Mouse (Mus musculus) monocyte, adult 2 months (primary cell): ENCODE measurements at regions not wholly inside any gene's neighbourhood (a gene's known extent, or its start where the extent isn't known, plus 50 kb on each side); places are given as distances from the start of the nearest gene placed in this dataset.

Experiments used
- DNase-seq, 2 experiments: peaks; one replicate each; pipeline ENCODE4 v3.0.0; 2022; ENCODE audit warnings: low spot score in 2 of 2, low read depth in 1 of 2

DNA sequence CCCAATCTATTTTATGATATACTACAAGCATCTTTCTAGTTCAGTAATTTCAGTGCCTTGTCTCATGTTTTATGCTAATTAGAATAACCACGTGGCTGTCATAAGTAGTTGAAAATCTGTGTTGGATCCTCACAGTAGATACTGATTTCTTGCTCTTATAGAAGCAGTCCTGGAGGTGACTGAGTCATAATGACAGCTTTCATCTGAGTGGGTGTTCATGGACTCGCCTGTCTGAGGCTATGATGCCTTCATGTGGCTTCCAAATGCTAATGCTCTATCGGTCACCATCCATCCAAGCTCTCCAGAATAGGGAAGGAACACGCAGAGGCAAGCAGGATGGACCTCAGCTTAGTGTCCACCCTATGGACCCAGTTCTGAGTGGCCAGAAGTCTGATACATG is 396.6 kb upstream of the Slc30a5 start:
- DNase-seq, result no peak

DNA sequence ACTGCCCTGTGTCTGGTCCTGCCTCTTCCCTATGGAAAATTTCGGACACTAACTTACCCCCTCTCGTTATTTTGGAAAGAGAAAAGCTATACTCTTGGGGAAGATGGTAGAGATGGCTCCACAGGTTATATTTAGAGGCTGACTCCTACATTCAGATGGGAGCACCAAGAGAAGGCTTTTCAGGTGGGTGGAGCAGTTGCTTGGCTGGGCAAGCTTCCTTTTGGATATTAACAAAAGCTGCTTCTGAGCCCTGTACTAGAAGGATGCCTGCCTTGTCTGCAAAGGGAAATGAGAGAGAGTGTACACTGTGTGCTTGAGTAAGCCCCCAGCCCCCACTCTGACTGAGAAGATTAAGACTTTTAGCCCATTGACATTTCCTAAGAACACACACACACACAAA is 392.1 kb upstream of the Slc30a5 start:
- DNase-seq, result no peak

- DNase-seq, result no peak
These were observed 388.3 kb upstream of the Slc30a5 start for GRCm38 (mm10) chr13:101221331-101222043.

- no peak for DNase-seq
These were observed 386.3 kb upstream of the Slc30a5 start for GRCm38 (mm10) chr13:101219568-101219967.

- DNase-seq, result no peak
These were observed 383.8 kb upstream of the Slc30a5 start for GRCm38 (mm10) chr13:101216897-101217480.

DNA sequence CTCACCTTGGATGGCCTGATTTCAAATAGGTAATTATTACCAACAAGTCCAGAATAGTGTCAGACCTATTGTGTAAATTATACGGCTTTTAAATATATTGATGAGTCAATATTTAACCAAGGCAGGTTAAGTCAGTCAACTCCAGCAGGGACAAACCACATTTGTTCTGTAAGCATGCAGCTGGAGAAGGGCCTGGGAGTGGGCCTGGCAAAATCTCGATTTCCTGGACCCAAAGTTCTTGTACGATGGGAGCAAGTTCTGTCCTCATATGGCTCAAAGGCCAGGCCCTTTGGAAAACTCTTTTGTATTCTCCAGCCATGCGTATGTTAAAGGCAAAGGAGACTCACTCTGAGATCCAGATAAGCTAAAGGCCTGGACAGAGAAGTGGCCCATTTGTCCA is 383.2 kb upstream of the Slc30a5 start:
- DNase-seq, result no peak

- no peak for DNase-seq
These were observed 382.6 kb upstream of the Slc30a5 start for GRCm38 (mm10) chr13:101215792-101216221.

GRCm38 (mm10) chr13:101215131-101215641 is 382.0 kb upstream of the Slc30a5 start:
- no peak for DNase-seq

DNA sequence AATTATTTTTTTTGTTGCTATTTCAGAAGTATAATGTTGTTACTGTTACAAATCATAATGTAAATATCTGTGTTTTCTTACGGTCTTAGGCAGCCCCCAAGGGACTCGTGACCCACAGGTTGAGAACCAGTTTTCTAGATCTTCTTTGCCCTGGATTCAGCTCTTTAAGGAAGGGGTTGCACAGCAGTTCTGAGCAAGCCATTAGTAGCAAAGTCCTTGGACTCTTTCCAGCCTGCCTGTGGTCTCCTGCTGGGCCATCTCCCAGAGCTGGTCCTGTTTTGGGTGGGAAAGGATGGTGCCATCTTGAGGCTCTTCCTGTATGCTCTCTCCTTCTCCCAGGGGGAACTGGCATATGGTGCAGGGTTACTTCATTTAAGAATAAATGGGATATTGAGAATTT is 380.9 kb upstream of the Slc30a5 start:
- DNase-seq, result no peak

DNA sequence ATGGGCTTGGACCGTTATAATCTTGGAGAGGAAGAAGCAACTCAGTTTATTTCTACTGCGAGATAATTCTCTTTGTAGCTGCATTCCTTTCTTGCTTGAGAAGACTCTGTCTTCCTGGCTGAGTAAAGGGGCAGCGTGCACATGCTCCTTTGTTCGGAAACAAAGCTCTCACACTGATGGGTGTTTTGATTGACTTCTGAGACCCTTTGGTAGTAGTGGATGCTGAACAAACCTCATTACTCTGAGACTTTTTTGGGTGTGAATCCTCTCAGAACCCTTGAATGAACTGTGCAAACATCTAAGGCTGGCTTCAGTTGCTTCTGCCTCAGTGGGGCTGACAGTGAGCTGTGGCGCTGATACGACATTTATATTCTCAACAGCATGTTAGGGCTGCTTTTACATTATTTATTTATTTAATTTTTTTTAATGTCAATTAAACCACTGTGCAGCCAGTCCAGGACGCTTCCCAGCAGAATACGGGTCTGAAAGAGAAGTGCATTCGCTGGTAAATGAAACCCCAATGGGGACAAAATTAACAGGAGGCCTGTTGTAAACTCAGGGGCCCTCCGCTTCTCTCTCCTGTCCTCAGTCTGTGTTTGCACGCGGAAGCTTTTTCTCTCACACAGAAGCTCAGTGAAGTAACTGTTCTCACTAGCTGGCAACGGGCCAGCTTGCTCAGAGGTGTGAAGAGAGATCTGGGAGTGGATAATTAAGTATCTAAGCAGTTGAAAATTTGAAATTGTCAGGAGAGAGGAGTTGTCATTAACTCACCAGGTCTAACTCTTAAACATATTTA is 380.1 kb upstream of the Slc30a5 start:
- no peak for DNase-seq

DNA sequence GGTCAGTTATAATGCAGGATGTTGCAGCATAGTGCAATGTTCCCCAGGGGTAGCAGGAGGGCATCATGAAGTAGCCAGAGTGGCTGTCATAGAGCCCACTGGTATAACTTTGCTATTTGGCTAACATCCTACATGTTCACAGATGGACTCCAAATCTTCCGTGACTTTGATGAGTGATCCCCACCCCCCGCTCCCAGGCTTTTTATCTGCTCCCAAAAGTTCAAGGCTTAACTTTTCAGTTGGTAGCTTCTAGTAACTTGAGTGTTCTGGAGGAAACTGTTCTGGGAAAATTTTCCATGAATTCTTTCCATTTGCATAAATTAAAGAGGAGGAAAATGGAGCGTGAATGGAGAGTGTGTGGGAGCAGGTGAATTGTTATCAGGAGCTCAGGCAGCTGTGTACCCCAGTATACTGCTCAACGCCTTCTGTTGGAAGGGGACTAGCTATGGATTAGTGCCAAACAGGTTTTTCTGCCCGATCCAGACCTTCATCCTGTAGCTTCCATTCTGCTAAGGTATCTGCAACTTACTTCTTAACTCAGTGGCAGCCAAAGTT is 379.2 kb upstream of the Slc30a5 start:
- no peak for DNase-seq

DNA sequence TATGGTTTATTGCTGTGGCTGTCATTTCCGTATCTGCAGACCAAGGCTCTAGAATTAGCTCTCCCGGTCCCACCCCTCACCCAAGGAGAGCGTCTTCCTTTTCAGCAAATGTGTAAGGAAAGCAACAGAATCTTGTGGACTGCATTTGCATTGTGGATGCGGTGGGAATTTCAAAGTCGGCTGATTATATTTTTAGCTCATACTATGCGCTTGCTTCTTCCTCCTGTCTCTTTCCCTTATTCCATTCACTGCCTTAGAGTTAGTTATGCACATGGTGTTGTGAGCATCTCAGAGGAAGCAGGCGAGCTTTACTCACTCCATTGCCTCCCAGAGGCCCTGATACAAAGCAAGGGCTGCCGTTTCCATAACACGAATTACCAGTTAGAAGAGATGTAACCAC is 375.6 kb upstream of the Slc30a5 start:
- DNase-seq, result no peak

- DNase-seq, result no peak
These were observed 370.2 kb upstream of the Slc30a5 start for GRCm38 (mm10) chr13:101203463-101203862.

- no peak for DNase-seq
These were observed 369.5 kb upstream of the Slc30a5 start for GRCm38 (mm10) chr13:101202565-101203313.

DNA sequence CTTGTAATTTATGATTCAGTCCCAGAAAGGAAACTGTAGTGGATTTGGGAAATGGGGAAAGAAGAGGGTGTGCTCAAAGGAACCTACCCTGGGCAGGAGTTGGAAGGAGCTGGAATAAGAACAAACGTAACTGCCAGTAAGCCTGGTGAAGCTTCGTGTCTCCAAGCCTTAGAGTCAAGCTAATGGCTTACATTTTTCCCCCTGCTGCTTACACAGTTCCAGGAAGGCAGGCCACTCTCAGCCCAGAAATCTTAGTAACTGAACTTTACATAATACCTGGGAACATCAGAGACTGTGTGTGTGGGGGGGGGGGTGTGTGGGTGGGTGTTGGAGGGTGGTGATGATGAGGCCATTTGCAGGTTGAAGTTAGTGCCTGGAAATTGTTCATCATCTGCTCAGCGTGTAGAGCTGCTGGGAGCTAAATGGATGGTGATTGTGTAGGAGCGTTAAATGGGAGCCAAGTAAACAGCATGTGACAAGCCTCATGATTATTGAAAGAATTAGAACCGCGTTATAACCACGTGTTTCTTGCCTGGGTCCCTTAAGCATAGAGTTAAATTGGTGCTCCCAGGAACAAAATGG is 357.1 kb upstream of the Slc30a5 start:
- no peak for DNase-seq

DNA sequence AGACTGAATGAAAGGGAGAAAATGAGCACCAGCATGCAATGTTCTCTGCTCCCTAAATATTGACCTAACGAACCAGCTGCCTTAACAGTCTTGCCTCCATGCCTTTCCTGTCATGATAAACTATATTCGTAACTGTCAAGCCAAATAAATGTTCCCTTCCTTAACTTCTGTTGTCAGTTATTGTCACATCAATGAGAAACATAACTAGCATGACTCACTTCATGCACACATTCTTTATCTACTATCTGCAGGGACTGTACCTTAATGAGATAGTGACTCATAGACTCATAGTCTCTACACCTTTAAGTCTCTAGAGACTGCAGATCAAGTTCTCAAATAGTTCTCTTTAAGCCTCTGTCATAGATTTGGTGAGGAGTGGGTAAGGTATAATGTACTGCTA is 349.2 kb upstream of the Slc30a5 start:
- no peak for DNase-seq

DNA sequence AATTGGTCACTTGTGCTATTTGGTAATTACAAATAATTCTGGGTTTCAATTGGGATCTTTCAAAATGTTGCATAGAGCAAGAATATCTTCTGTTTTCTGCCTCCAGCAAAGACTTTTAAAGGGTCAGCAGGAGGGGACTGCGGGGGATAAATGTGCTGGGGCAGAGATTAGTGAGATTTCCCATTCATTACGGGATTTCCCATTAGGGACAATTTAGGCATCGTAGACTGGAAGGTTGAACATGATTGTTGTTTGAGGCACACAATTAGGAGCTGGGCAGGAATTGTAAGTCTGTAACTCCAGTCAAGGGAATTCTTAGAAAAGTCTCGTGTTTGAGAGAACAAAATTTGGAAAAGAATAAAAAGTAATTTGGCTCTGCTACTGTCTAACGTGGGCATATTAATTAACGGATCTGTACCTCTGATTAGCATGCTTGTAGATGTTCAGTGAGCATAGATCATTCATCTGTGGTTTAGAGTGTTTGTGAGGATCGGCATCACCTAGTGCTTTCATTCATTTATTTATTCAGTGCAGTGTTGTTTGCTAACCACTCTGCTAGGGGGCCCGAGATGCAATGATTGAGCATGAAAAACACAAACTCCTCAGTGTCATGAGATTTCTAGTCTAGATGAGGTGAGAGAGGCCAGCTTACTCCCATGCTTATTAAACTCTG is 341.9 kb upstream of the Slc30a5 start:
- no peak for DNase-seq

GRCm38 (mm10) chr13:101161768-101162167 is 328.5 kb upstream of the Slc30a5 start:
- DNase-seq, result no peak

DNA sequence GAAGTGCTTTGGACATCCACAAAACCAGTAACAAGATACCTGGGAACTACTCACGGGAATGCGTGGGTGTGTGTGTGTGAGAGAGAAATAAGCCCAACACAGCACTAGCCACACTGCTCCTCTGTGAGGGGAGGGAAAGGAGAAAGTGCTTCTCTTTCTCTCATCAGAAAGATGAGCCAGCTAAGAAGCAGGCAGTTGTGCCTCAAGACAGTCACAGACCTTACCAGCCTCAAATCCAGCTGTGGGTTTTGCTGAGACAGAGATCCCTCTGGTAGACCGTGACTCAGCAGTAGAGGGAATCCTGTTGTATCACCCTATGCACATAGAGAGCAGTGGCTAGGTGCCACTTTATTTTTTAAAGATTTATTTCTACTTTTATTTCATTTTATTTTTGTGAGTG is 326.7 kb upstream of the Slc30a5 start:
- DNase-seq, result no peak

DNA sequence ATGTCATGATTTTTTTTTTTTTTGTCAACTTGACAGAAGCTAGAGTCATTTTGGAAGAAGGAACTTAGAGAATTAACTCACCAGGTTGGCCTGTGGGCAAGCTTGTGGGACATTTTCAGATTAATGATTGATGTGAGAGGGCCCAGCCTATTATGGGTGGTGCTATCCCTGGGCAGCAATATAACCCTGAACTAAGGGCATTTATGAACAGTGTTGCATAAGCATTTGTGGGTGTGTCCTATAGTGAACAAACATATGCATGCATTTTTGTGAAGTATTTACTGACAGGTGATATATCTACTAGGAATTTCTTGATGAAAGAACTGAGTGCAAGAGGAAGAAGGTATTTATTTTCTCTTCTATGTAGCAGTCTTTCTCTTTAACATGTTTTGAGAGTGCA is 320.5 kb upstream of the Slc30a5 start:
- no peak for DNase-seq
